Mouse (Mus musculus) gastrocnemius, postnatal 14 days (tissue): ENCODE data around the gene Vmn1r5. TPM values are rescaled to one million over a fixed set of nuclear protein-coding genes. Genes with fewer than 3 reads are reported as not detected.
A peak's percentile ranks its signal among the peaks of the same experiment; 100 is the strongest.
"Not testable (repeated sequence)": the region's sequence is repeated elsewhere in the genome, so short reads cannot be mapped to it uniquely, and the experiment has no call there.

ENCODE experiments used
- DNase-seq: peaks from one replicate; pipeline ENCODE4 v3.0.0; 2021; ENCODE audit warnings: mixed read lengths
- intact Hi-C: fragments of 180-260 bp; cut with DNase I; formaldehyde crosslinking; loops from one replicate; pipeline ENCODE4 v1.15.1; 2025; ENCODE audit warnings: low total_unique reads
- long read RNA-seq, 2 experiments: library from polyadenylated mRNA; stranded (forward); transcript quantifications; one replicate each; pipeline ENCODE4 v2.0.0; 2021
- total RNA-seq, 2 experiments: library from RNA; stranded (reverse); gene quantifications; 2 replicates each; pipeline ENCODE4 v1.2.3; 2021

The Vmn1r5 gene
- total RNA-seq, result not detected
- long read RNA-seq, experiment 1, result 0 reads
- long read RNA-seq, experiment 2, result 0 reads

DNA sequence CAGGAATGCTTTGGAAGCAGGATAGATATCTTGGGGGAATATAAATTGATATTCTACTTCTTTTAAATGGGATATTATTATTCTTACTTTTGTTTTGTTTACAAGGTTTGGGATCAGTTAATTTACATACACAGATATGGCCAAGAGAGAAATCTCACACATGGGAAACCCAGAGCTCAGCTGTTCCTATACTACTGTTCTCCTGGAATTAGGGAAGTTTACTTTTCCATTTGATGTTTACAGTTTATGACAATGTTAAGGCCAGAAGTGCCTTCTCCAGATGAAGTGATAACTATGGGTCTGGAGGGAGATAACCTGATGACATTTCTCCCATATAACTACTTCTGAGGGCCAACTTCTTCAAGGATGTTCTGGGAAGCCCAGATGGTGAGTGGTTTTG is at the start of gene Vmn1r5:
Gene Vmn1r5 (plus strand): TSS at position 301 of the 400 bp plus-strand sequence.
- DNase-seq, result no peak

DNA sequence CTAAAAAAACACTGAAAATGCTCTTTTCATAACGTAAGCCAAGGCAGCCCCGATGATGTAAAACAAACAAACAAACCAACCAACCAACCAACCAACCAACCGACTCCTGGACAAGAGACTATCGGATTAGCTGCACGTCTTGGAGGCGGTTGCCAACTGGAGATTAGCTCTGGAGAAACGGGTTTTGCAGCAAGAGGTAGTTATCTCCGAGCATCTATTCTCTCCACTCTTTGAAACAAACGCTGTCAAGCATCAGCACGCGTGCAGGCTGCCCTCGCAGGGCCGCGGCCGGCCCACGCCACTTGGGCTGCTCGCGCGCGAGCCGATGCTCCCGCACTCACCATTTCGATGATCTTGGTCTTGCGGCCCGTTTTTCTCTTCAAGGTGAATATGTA is 46.7 kb upstream of the Vmn1r5 start:
- intact Hi-C loops, result no loop called here
- no peak for DNase-seq

More for the DNA sequence above, at the start of gene Vmn1r5:
- intact Hi-C loops, result no loop called here

DNA sequence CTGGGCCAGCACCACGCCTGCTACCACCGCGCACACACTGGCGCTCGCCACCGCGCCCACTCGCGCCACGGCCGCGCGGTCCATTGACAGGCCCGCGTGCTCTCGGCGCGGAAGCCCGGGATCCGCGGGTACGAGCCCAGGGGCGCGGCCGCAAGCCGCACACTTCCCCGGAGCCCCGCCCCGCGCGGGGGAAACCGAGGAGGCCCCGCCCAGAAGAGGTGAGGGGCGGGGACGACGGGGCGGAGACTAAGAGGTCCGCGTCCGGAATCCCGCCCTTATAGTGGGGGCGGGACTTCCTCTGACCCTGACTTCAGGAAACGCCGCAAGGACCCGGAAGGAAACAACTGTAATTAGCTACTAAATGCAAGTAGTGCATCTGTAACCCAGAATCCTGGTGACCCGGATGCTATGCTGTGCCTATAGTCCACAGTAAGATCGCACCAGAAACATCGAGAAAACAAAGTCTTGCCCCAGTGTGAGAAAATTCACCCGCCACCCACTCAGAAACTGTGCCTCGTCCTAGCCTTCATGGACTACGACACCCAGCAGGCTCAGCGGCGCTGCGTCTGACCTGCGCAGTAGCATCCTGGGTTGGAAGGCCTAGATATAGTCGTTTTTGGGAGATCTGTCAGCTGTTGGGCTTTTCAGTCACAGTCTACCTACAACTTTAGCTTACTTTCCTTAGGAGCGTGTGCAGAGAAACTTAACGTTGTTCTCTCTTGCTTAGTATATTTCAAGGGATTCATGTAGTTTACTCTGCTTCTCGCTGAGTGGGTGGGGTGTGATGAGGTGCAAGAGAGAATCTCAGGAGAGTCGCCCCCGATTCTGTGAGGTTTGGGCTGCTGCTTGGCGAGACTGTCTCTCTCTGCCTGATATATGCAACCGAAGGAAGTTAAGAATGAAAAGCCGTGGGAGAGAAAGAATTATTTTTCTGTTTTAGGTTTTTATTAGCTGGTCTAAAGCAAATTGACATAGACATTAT is 46.1 kb upstream of the Vmn1r5 start, which contains the start of the genes Nt5c3 and Vmn1r4:
Gene Nt5c3 (minus strand): TSS at position 207 of the 982 bp plus-strand sequence.
Gene Vmn1r4 (plus strand): TSS at position 290 of the 982 bp plus-strand sequence.
- intact Hi-C loops, result no loop called here
- DNase-seq, result peak; percentile 91

DNA sequence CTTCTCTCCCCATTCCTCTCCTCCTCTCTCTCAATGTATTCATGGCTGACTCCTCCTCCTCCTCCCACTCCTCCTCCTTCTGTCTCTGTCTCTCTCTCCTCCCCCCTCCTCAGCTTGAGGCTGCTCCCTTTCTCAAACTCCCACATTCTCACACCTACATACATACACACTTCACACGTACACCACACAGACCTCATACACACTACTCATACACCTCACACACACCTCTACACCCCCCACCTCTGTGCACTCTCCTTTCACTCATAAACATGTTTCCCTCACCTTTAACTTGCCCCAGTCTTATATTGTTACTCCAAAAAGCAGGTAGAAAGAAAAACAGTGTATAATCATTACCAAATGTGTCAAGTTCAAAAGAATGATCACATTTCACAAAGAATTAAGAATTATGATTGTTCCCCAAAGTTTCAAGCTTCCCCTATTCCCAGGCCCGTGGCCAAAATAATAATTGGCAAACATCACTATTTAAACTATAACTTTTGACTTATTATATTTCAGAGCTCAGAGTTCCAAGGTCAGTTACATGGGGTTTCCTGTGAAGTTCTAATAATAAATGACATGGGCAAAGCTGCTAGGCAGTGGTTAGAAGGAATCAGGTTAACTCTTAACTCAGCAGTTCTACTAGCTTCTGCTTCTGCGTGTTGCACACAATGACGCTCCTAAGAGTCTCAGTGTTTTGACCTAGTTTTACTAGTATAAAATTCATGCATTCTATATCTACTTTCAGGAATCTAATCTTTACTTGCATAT is 38.2 kb upstream of the Vmn1r5 start:
- DNase-seq, result no peak
- intact Hi-C loops, result no loop called here

DNA sequence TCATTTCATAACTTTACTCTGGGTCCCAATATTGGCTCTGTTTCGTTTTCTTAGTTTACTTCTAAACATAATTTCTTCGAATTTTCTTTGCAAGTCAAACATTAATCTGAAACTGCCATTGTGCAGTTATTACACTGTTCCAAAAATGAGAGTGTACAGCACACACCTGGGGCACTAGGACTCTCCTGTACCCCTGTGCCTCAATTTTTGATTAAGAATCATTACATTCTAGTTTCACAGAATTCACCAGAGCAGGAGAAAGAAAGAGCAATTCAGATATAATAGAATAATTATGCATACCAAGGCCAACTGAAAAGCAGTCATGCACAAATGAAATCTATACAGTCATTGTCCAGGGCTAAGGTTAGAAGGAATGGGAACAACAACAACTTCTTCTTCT is 37.6 kb upstream of the Vmn1r5 start:
- no peak for DNase-seq
- intact Hi-C loops, result no loop called here

DNA sequence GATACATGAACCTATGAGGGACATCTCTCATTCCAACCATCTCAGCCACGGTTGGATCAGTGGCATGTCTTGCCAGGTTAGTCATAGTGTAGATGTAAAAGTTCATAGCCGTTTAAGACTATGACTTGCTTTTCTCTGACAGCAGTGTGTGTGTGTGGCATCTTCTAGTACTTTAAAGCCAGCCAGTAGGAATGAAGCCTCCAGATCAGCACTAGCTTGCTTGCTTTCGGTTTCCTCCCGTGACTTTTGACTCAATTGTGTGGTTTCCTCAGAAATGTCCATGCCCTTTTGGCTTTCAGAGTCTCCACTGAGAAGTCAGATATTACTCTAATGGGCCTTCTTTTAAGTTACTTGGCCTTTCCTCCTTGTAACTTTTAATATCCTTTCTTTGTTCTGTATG is 35.7 kb upstream of the Vmn1r5 start:
- DNase-seq, result no peak
- intact Hi-C loops, result no loop called here

DNA sequence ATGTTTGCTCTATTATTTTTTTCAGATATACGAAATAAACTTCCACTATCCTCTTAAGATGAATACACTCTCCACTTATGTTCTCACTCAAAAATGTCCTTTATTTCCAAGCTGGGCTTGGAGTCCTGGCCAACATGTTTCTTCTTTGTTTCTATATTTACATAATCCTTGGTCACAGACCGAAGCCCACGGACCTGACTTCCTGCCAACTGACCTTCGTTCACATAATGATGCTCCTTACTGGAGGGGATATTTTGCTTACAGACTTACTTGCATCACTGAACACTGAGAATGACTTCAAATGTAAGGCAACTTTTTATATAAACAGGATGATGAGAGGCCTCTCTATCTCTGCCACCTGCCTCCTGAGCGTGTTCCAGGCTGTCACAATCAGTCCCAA is 13.6 kb upstream of the Vmn1r5 start:
- intact Hi-C loops, result no loop called here
- no peak for DNase-seq

DNA sequence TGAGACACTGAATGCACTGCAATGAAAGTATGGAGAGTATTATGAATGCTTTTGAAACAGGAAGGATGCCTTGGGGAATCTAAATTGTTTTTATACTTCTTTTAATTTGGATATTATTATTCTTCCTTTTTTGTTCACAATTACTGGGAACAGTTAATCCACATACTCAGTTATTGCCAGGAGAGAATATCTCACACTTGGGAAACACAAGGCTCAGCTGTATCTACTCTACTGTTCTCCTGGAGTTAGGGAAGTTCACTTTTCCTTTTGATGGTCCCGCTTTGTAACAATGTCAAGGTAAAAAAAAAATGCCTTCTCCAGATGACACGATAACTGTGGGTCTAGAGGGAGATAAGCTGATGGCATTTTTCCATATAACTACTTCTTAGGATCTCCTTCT is 26.9 kb downstream of the Vmn1r5 start, which contains the start of gene Vmn1r6:
Gene Vmn1r6 (plus strand): TSS at position 301 of the 400 bp plus-strand sequence.
- intact Hi-C loops, result no loop called here
- DNase-seq, result no peak

DNA sequence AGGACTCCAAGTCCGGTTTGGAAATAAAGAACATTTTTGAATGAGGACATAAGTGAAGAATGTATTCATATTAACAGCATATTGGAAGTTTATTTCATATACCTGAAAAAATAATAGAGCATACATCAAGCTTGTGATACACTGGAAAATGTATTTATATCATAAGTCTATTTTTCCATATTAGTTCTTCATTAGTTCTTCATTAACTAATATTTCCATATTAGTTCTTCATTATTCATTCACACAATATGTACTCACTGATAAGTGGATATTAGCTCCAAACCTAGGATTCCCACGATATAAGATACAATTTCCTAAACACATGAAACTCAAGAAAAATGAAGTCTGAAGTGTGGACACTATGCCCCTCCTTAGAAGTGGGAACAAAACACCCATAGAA is 55.2 kb downstream of the Vmn1r5 start, which contains the start of gene Vmn1r7:
Gene Vmn1r7 (minus strand): TSS at position 101 of the 400 bp plus-strand sequence.
- intact Hi-C loops, DNase-seq: not testable (repeated sequence)

DNA sequence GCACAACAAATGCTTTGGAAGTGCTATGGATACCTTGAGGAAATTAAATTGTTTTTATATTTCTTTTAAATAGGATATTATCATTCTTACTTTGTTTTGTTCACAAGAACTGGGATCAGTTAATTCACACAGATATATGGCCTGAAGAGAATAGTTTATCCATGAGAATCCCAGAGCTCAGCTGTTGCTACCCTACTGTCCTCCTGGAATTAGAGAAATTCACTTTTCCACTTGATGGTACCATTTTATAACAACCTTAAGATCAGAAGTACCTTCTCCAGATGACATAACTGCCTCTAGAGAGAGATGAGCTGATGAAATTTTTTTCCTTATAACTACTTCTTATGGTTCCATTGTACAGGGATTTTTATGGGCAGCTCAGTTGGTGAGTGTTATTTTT is 61.9 kb downstream of the Vmn1r5 start, which contains the start of gene Vmn1r8:
Gene Vmn1r8 (plus strand): TSS at position 301 of the 400 bp plus-strand sequence.
- DNase-seq, result no peak
- intact Hi-C loops, result no loop called here

DNA sequence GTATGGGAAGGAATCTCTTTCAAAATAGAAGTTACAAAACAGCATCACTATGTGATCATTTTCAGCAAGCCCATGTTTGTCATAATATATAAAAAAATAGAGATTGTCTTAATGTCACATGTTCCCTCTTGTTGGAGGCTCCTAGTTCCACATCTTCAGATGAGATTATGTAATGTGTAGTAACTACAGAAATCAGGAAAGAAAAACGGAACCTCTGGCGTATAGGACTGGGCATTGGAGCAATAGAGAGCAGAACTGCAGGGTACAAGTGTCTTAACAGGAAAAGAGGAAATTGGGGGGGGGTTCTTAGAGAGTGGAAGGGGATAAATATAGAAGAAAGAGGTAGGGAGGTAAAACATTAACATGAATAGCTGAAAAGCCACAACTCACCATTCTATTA is 64.6 kb downstream of the Vmn1r5 start:
- intact Hi-C loops, result no loop called here
- DNase-seq, result no peak

Other genes with a start within 250 kb of the Vmn1r5 start
- gene Kbtbd2, start 172.5 kb upstream of the Vmn1r5 start, total RNA-seq, result 10 to 100 TPM; 19.0 to 20.1 TPM
- gene Fkbp9, start 138.2 kb upstream of the Vmn1r5 start, total RNA-seq, result 10 to 100 TPM; 78.4 to 90.1 TPM
- 10 to 100 TPM; 53.9 to 58.8 TPM for gene Nt5c3, start 46.3 kb upstream of the Vmn1r5 start, total RNA-seq
- gene Vmn1r4, start 46.3 kb upstream of the Vmn1r5 start, total RNA-seq, result under 1 TPM; 0.10 to 0.18 TPM
- not detected for gene Vmn1r6, start 27.0 kb downstream of the Vmn1r5 start, total RNA-seq
- not detected for gene Vmn1r7, start 55.1 kb downstream of the Vmn1r5 start, total RNA-seq
- gene Vmn1r8, start 62.0 kb downstream of the Vmn1r5 start, total RNA-seq, result not detected
- gene Vmn1r9, start 96.5 kb downstream of the Vmn1r5 start, total RNA-seq, result not detected
- not detected for gene Vmn1r10, start 139.2 kb downstream of the Vmn1r5 start, total RNA-seq
- gene Vmn1r11, start 163.2 kb downstream of the Vmn1r5 start, total RNA-seq, result not detected
- gene Vmn1r12, start 186.6 kb downstream of the Vmn1r5 start, total RNA-seq, result not detected
- not detected for gene Vmn1r13, start 233.0 kb downstream of the Vmn1r5 start, total RNA-seq